Mouse (Mus musculus): ENCODE measurements around the gene Usp36.

DNA sequence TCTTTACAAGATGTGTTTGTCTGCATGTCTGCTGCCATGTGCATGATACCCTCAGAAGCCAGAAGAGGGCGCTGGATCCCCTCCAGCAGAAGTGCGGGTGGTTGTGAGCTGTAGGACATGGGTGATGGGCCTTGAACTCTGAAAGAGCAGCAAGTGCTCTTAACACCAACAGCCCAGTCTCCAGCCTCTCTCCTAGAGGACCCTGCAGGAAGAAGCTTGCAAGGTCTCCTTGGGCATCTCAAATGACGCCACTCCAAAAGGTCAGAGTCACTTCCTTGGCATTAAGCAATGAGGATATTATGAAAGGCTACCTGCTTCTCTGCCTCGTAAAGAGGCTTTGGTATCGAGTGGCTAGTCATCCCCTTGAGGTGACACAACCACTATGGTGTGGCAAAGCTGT lies 28.6 kb upstream of the Usp36 start:
- TF ChIP-seq CTCF (IDR thresholded peaks at IDR 0.05; ENCODE audit: extremely low read depth, insufficient read length, insufficient replicate concordance, low read depth, low read length): peak; percentile 60; the same call in 1 of the 2 replicates
- TF ChIP-seq POLR2A (IDR thresholded peaks at IDR 0.05; ENCODE audit: low read depth, low read length): no peak

All from small intestine, adult 2 months (tissue).